Mouse (Mus musculus) cerebellum, postnatal 4 days (tissue): ENCODE measurements around the gene Gsg1.

Experiments
- DNase-seq, 2 experiments: peaks; one replicate each; pipeline ENCODE4 v3.0.0; 2022; ENCODE audit warnings: low spot score in 2 of 2, mixed read lengths in 1 of 2

Gene Gsg1

GRCm38 (mm10) chr6:135205802-135206201 lies 48.3 kb downstream of the Gsg1 start:
- DNase-seq: no peak

- no peak for DNase-seq
These were observed 49.3 kb downstream of the Gsg1 start for GRCm38 (mm10) chr6:135204869-135205268.

GRCm38 (mm10) chr6:135203737-135204136 lies 50.4 kb downstream of the Gsg1 start:
- no peak for DNase-seq

- no peak for DNase-seq
These were observed 51.5 kb downstream of the Gsg1 start for GRCm38 (mm10) chr6:135202668-135203067.

- DNase-seq: no peak
These were observed 53.8 kb downstream of the Gsg1 start for GRCm38 (mm10) chr6:135200122-135200957.

- no peak for DNase-seq
These were observed 55.4 kb downstream of the Gsg1 start for GRCm38 (mm10) chr6:135198726-135199125.

GRCm38 (mm10) chr6:135197921-135198532 lies 56.1 kb downstream of the Gsg1 start, which contains the start of the genes Fam234b and Hebp1:
Fam234b (plus strand) TSS chr6:135197977.
Hebp1 (minus strand) TSS chr6:135198022.
- DNase-seq: peak; percentile 72 to 81

- DNase-seq: no peak
These were observed 56.7 kb downstream of the Gsg1 start for GRCm38 (mm10) chr6:135197446-135197845.

GRCm38 (mm10) chr6:135196707-135197106 lies 57.4 kb downstream of the Gsg1 start:
- DNase-seq: no peak

- DNase-seq: no peak
These were observed 59.2 kb downstream of the Gsg1 start for GRCm38 (mm10) chr6:135194907-135195306.

- no peak for DNase-seq
These were observed 60.4 kb downstream of the Gsg1 start for GRCm38 (mm10) chr6:135193733-135194132.

GRCm38 (mm10) chr6:135192993-135193392 lies 61.2 kb downstream of the Gsg1 start:
- no peak for DNase-seq

- no peak for DNase-seq
These were observed 62.2 kb downstream of the Gsg1 start for GRCm38 (mm10) chr6:135191906-135192305.

GRCm38 (mm10) chr6:135190122-135190521 lies 64.0 kb downstream of the Gsg1 start:
- no peak for DNase-seq

- no peak for DNase-seq
These were observed 65.5 kb downstream of the Gsg1 start for GRCm38 (mm10) chr6:135188629-135189028.
